Mouse (Mus musculus): ENCODE data around the gene Ddx59. TPM values are rescaled to one million over a fixed set of nuclear protein-coding genes. Genes with fewer than 3 reads are reported as not detected.

The Ddx59 gene
- polyA plus RNA-seq, 1 experiment = 3.6 TPM

GRCm38 (mm10) chr1:136395073-136395472, 20.0 kb upstream of the Ddx59 start:
- 45% methylated on average over 5 of the region's 5 CpGs for WGBS
- no peak for DNase-seq
- Histone ChIP-seq H3K4me3 (replicated peaks; ENCODE audit: extremely low read depth, low read depth, low read length) (no peak overlapping the region), H3K4me1 (ENCODE audit: control insufficient read depth, insufficient read depth, low read length) (no peaks in the 10 kb centered on the region)
- no peak for TF ChIP-seq CTCF (IDR thresholded peaks at IDR 0.05; ENCODE audit: insufficient read depth, low read length)
- TF ChIP-seq POLR2A (IDR thresholded peaks at IDR 0.05; ENCODE audit: borderline replicate concordance, extremely low read depth, low read depth, low read length) = no peak

GRCm38 (mm10) chr1:136401281-136401680, 13.8 kb upstream of the Ddx59 start:
- whole genome bisulfite sequencing = 75% methylated on average over 8 of the region's 8 CpGs
- Histone ChIP-seq H3K4me1 (ENCODE audit: control insufficient read depth, insufficient read depth, low read length) (no peaks in the 10 kb centered on the region), H3K4me3 (replicated peaks; ENCODE audit: extremely low read depth, low read depth, low read length) (no peak overlapping the region)
- DNase-seq = no peak
- TF ChIP-seq POLR2A (IDR thresholded peaks at IDR 0.05; ENCODE audit: borderline replicate concordance, extremely low read depth, low read depth, low read length) (no peak), CTCF (IDR thresholded peaks at IDR 0.05; ENCODE audit: insufficient read depth, low read length) (no peak)

GRCm38 (mm10) chr1:136409631-136410030, 5.4 kb upstream of the Ddx59 start:
- WGBS = 89% methylated on average over 2 of the region's 2 CpGs
- Histone ChIP-seq H3K4me1 (ENCODE audit: control insufficient read depth, insufficient read depth, low read length) (no peaks in the 10 kb centered on the region), H3K4me3 (replicated peaks; ENCODE audit: extremely low read depth, low read depth, low read length) (no peak overlapping the region)
- DNase-seq = no peak
- TF ChIP-seq POLR2A (IDR thresholded peaks at IDR 0.05; ENCODE audit: borderline replicate concordance, extremely low read depth, low read depth, low read length) (no peak), CTCF (IDR thresholded peaks at IDR 0.05; ENCODE audit: insufficient read depth, low read length) (no peak)

DNA sequence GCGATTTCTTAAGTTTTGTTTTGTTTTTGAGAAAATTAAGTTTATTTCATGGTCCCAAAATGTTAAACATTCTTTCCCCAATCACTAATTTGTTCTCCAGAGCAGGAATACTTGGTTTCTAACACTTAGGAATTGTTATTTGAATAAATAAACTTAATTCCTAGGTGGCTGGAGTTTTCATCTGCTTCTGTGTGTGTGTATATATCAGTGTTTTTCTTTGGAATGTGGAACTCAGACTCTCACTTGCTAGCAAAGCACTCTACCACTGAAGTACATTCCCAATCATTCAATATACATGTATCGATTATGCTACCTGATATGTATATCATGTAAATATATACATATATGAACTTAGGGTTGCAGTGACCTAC, 670 bp downstream of the Ddx59 start:
- H3K4me3 ChIP-seq (replicated peaks; ENCODE audit: extremely low read depth, low read depth, low read length) = peak overlapping the region; percentile 87
- H3K4me1 ChIP-seq (ENCODE audit: control insufficient read depth, insufficient read depth, low read length) = no peaks in the 10 kb centered on the region; the same call in 1 of the 2 replicates
- DNase-seq = no peak
- 49% methylated on average over 2 of the region's 2 CpGs for WGBS
- TF ChIP-seq CTCF (IDR thresholded peaks at IDR 0.05; ENCODE audit: insufficient read depth, low read length) (no peak), POLR2A (IDR thresholded peaks at IDR 0.05; ENCODE audit: borderline replicate concordance, extremely low read depth, low read depth, low read length) (no peak)

- no peak for DNase-seq
- no peak overlapping the region for H3K4me3 ChIP-seq (replicated peaks; ENCODE audit: extremely low read depth, low read depth, low read length)
- WGBS = 90% methylated on average over 6 of the region's 6 CpGs
- H3K4me1 ChIP-seq (ENCODE audit: control insufficient read depth, insufficient read depth, low read length) = no peaks in the 10 kb centered on the region; the same call in 1 of the 2 replicates
- no peak for TF ChIP-seq POLR2A (IDR thresholded peaks at IDR 0.05; ENCODE audit: borderline replicate concordance, extremely low read depth, low read depth, low read length)
- no peak for TF ChIP-seq CTCF (IDR thresholded peaks at IDR 0.05; ENCODE audit: insufficient read depth, low read length)
Observed at GRCm38 (mm10) chr1:136418393-136418792, 3.3 kb downstream of the Ddx59 start.

- TF ChIP-seq CTCF (IDR thresholded peaks at IDR 0.05; ENCODE audit: insufficient read depth, low read length) (no peak), POLR2A (IDR thresholded peaks at IDR 0.05; ENCODE audit: borderline replicate concordance, extremely low read depth, low read depth, low read length) (no peak)
- no peak for DNase-seq
- 82% methylated on average over 11 of the region's 11 CpGs for WGBS
- Histone ChIP-seq H3K4me1 (ENCODE audit: control insufficient read depth, insufficient read depth, low read length) (no peaks in the 10 kb centered on the region), H3K4me3 (replicated peaks; ENCODE audit: extremely low read depth, low read depth, low read length) (no peak overlapping the region)
Observed at GRCm38 (mm10) chr1:136427166-136427969, 12.3 kb downstream of the Ddx59 start.

- no peak for DNase-seq
- 84% methylated on average over 4 of the region's 4 CpGs for WGBS
- no peak for TF ChIP-seq CTCF (IDR thresholded peaks at IDR 0.05; ENCODE audit: insufficient read depth, low read length)
- TF ChIP-seq POLR2A (IDR thresholded peaks at IDR 0.05; ENCODE audit: borderline replicate concordance, extremely low read depth, low read depth, low read length) = no peak
- no peaks in the 10 kb centered on the region for H3K4me1 ChIP-seq (ENCODE audit: control insufficient read depth, insufficient read depth, low read length)
- H3K4me3 ChIP-seq (replicated peaks; ENCODE audit: extremely low read depth, low read depth, low read length) = no peak overlapping the region
Observed at GRCm38 (mm10) chr1:136428981-136429380, 13.9 kb downstream of the Ddx59 start.

GRCm38 (mm10) chr1:136430126-136430818, 15.2 kb downstream of the Ddx59 start:
- TF ChIP-seq CTCF (IDR thresholded peaks at IDR 0.05; ENCODE audit: insufficient read depth, low read length) (no peak), POLR2A (IDR thresholded peaks at IDR 0.05; ENCODE audit: borderline replicate concordance, extremely low read depth, low read depth, low read length) (no peak)
- H3K4me3 ChIP-seq (replicated peaks; ENCODE audit: extremely low read depth, low read depth, low read length) = no peak overlapping the region
- 64% methylated on average over 7 of the region's 7 CpGs for WGBS
- no peak for DNase-seq
- no peaks in the 10 kb centered on the region for H3K4me1 ChIP-seq (ENCODE audit: control insufficient read depth, insufficient read depth, low read length)

DNA sequence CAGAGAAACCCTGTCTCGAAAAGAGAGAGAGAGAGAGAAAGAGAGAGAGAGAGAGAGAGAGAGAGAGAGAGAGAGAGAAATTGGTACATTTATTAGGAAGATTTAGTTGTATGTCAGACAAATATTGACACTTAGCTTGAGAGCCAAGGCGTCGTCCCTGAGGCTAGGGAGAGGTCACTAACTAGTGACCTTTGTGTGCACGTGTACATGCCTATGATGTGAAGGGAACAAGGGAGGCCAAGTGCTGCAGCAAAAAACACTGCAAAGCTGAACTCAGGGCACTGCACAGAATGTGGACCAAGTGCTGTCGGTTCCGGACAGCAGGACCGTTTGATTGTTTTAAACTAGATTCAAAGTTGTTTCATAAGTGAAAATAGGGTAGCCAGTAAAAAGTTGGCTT, 25.7 kb downstream of the Ddx59 start:
- TF ChIP-seq CTCF (IDR thresholded peaks at IDR 0.05; ENCODE audit: insufficient read depth, low read length) (no peak), POLR2A (IDR thresholded peaks at IDR 0.05; ENCODE audit: borderline replicate concordance, extremely low read depth, low read depth, low read length) (no peak)
- H3K4me3 ChIP-seq (replicated peaks; ENCODE audit: extremely low read depth, low read depth, low read length) = no peak overlapping the region
- no peaks in the 10 kb centered on the region for H3K4me1 ChIP-seq (ENCODE audit: control insufficient read depth, insufficient read depth, low read length)
- DNase-seq = no peak
- 80% methylated on average over 7 of the region's 7 CpGs for WGBS

DNA sequence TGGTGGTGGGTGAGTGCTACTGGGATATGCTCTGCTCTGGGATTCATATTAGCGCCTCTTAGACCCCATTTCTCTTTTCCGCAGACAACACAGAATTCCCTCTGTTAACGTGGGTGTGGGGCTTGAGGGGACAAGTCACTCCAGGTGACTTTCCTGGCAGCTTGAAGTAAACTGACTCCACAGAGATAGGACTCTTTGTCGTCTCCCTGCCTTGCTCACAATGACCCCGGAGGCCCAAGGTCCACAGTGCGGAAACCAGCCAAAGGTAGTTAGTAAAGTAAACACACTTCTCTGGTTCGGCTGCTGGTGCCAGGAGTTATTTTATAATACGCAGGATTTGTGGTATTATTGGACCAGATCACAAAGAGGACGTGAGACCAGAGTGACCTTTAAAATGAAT, 27.7 kb downstream of the Ddx59 start:
- Histone ChIP-seq H3K4me3 (replicated peaks; ENCODE audit: extremely low read depth, low read depth, low read length) (no peak overlapping the region), H3K4me1 (ENCODE audit: control insufficient read depth, insufficient read depth, low read length) (no peaks in the 10 kb centered on the region)
- 46% methylated on average over 9 of the region's 9 CpGs for WGBS
- no peak for DNase-seq
- no peak for TF ChIP-seq POLR2A (IDR thresholded peaks at IDR 0.05; ENCODE audit: borderline replicate concordance, extremely low read depth, low read depth, low read length)

Data from lung, adult 2 months (tissue).